Mouse (Mus musculus) CH12.LX (cell line): ENCODE data around the gene Plch1.

Experiments
- CTCF ChIP-seq, 2 experiments: IDR thresholded peaks in 1 of 2; conservative IDR thresholded peaks in 1 of 2; 2 replicates each; pipeline ENCODE4 v1.5.1; 2011 to 2012; ENCODE audit warnings: low read depth in 2 of 2, low read length in 2 of 2, improper control_type of control experiment in 1 of 2, inconsistent platforms in 1 of 2, mild to moderate bottlenecking in 1 of 2, moderate library complexity in 1 of 2
- POLR2A ChIP-seq: IDR thresholded peaks from 2 replicates; pipeline ENCODE4 v1.6.1; 2011; ENCODE audit warnings: low read depth, mild to moderate bottlenecking, improper control_type of control experiment, low read length
- POLR2AphosphoS2 ChIP-seq: IDR thresholded peaks from 2 replicates; pipeline ENCODE4 v1.6.1; 2011; ENCODE audit warnings: low read depth, low read length, improper control_type of control experiment

DNA sequence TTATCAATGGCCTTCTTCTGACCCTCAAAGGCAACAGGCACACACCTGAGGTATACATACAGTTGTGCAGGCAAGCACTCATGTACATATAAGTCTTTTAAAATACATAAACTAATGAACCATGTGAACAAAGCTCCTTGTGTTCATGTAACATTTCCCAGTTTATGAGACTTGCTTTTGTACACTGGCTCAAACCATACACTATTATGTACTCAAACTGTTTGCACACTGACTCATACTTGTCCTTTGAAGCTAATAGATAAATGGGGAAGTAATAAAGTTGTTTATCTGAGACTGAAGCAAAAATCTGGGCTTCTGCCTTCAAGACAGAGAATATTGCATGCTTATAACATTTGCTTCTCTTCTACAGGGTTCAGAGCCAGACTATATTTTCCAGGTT, 61.5 kb downstream of the Plch1 start:
- no peak for TF ChIP-seq POLR2A
- no peak for TF ChIP-seq POLR2AphosphoS2
- TF ChIP-seq CTCF (conservative IDR thresholded peaks at IDR 0.05 in 1 of 2, IDR thresholded peaks at IDR 0.05 in 1 of 2; ENCODE audit: low read depth in 2 of 2, low read length in 2 of 2), result no peak
